Mouse (Mus musculus): ENCODE data around the gene Ap1ar. TPM values are rescaled to one million over a fixed set of nuclear protein-coding genes. Genes with fewer than 3 reads are reported as not detected.

The Ap1ar gene
- total and polyA plus RNA-seq, 3 experiments: 69.0 to 121 (median 69.1) TPM

DNA sequence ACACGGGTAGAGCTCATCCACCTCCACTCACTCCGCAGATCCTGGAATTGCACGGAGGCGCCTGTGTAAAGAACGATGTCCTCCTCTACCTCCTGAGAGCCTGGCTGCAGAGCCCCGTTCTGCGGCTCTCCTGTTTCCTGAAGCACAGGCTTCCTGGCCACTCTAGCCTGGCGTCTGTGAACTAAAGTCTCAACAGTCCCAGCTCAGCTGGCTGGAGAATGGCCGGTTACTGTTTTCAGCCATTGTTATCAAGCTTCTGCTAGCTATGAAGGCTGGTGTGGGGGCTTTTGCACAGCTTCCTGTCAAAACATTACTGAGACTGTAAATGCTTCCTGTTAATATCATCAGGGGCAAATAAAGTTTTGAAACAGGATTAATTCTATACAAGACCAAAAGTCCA, 34.3 kb upstream of the Ap1ar start:
- Histone ChIP-seq H3K36me3 (replicated peaks) (peaks cover 68% of the 10 kb centered on the region), H3K4me3 (ENCODE audit: low read depth, low read length) (no peak overlapping the region), H3K9me3 (replicated peaks) (peaks cover 4% of the 10 kb centered on the region), H3K27me3 (ENCODE audit: insufficient read depth, low read length) (no peaks in the 10 kb centered on the region), H3K4me1 (ENCODE audit: insufficient read depth, low read depth, low read length) (no peaks in the 10 kb centered on the region)
- ATAC-seq (ENCODE audit: extremely low read depth, insufficient number of reproducible peaks, low FRiP score, poor library complexity, severe bottlenecking): no peak
- DNase-seq (ENCODE audit: low spot score): no peak
- TF ChIP-seq CTCF (IDR thresholded peaks at IDR 0.05; ENCODE audit: low read depth, low read length): no peak
- TF ChIP-seq GATA2 (IDR thresholded peaks at IDR 0.05; ENCODE audit: borderline replicate concordance, low read depth, low read length): no peak
- TF ChIP-seq POLR2AphosphoS5 (IDR thresholded peaks at IDR 0.05; ENCODE audit: insufficient replicate concordance, low read depth, low read length): no peak
- no peak for TF ChIP-seq GATA1 (IDR thresholded peaks at IDR 0.05; ENCODE audit: borderline replicate concordance, low read length)
- no peak for TF ChIP-seq TAL1 (conservative IDR thresholded peaks at IDR 0.05; ENCODE audit: low read depth, low read length)

GRCm38 (mm10) chr3:127868880-127869279, 31.6 kb upstream of the Ap1ar start:
- H3K4me1 ChIP-seq (ENCODE audit: insufficient read depth, low read depth, low read length): no peaks in the 10 kb centered on the region; the same call in 1 of the 2 replicates
- ATAC-seq (ENCODE audit: extremely low read depth, insufficient number of reproducible peaks, low FRiP score, poor library complexity, severe bottlenecking) (no peak), DNase-seq (ENCODE audit: low spot score) (no peak)
- TF ChIP-seq GATA1 (IDR thresholded peaks at IDR 0.05; ENCODE audit: borderline replicate concordance, low read length): no peak
- TF ChIP-seq TAL1 (conservative IDR thresholded peaks at IDR 0.05; ENCODE audit: low read depth, low read length): no peak
- TF ChIP-seq POLR2AphosphoS5 (IDR thresholded peaks at IDR 0.05; ENCODE audit: insufficient replicate concordance, low read depth, low read length): no peak
- no peak for TF ChIP-seq CTCF (IDR thresholded peaks at IDR 0.05; ENCODE audit: low read depth, low read length)
- TF ChIP-seq GATA2 (IDR thresholded peaks at IDR 0.05; ENCODE audit: borderline replicate concordance, low read depth, low read length): no peak
- H3K4me3 ChIP-seq (ENCODE audit: low read depth, low read length): no peak overlapping the region
- no peaks in the 10 kb centered on the region for H3K27me3 ChIP-seq (ENCODE audit: insufficient read depth, low read length)
- H3K9me3 ChIP-seq (replicated peaks): peaks cover 8% of the 10 kb centered on the region
- H3K36me3 ChIP-seq (replicated peaks): peaks cover 69% of the 10 kb centered on the region

- ATAC-seq (ENCODE audit: extremely low read depth, insufficient number of reproducible peaks, low FRiP score, poor library complexity, severe bottlenecking) (no peak), DNase-seq (ENCODE audit: low spot score) (no peak)
- no peaks in the 10 kb centered on the region; the same call in 1 of the 2 replicates for H3K4me1 ChIP-seq (ENCODE audit: insufficient read depth, low read depth, low read length)
- TF ChIP-seq GATA2 (IDR thresholded peaks at IDR 0.05; ENCODE audit: borderline replicate concordance, low read depth, low read length): no peak
- no peak for TF ChIP-seq POLR2AphosphoS5 (IDR thresholded peaks at IDR 0.05; ENCODE audit: insufficient replicate concordance, low read depth, low read length)
- no peak for TF ChIP-seq TAL1 (conservative IDR thresholded peaks at IDR 0.05; ENCODE audit: low read depth, low read length)
- TF ChIP-seq GATA1 (IDR thresholded peaks at IDR 0.05; ENCODE audit: borderline replicate concordance, low read length): no peak
- no peak for TF ChIP-seq CTCF (IDR thresholded peaks at IDR 0.05; ENCODE audit: low read depth, low read length)
- no peaks in the 10 kb centered on the region for H3K27me3 ChIP-seq (ENCODE audit: insufficient read depth, low read length)
- H3K4me3 ChIP-seq (ENCODE audit: low read depth, low read length): no peak overlapping the region
- H3K36me3 ChIP-seq (replicated peaks): peaks cover 64% of the 10 kb centered on the region
- H3K9me3 ChIP-seq (replicated peaks): peaks cover 8% of the 10 kb centered on the region
These were observed 30.9 kb upstream of the Ap1ar start for GRCm38 (mm10) chr3:127868046-127868758.

DNA sequence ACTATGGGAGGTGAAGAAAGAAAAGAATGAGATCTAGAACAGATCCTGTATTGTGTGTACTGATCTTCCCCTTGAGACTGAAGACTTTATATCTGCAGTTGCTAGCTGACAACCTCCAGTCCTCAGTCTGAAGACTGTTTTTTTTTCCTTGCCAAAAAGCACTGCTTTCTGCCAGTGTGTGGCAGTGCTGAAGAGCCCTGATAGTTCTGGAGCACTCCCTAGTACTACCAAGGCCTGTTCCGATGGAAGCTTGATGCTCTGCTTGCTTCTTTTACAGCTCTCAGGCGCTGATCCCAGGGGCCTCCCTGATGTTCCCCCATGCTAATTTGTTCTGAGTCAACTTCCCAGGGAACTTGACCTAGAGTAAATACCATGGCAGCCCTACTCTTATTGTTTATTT, 26.9 kb upstream of the Ap1ar start:
- Histone ChIP-seq H3K4me3 (ENCODE audit: low read depth, low read length) (no peak overlapping the region), H3K27me3 (ENCODE audit: insufficient read depth, low read length) (no peaks in the 10 kb centered on the region), H3K36me3 (replicated peaks) (peaks cover 48% of the 10 kb centered on the region), H3K4me1 (ENCODE audit: insufficient read depth, low read depth, low read length) (no peaks in the 10 kb centered on the region; the same call in 1 of the 2 replicates), H3K9me3 (replicated peaks) (peaks cover 8% of the 10 kb centered on the region)
- TF ChIP-seq GATA2 (IDR thresholded peaks at IDR 0.05; ENCODE audit: borderline replicate concordance, low read depth, low read length) (no peak), POLR2AphosphoS5 (IDR thresholded peaks at IDR 0.05; ENCODE audit: insufficient replicate concordance, low read depth, low read length) (no peak), GATA1 (IDR thresholded peaks at IDR 0.05; ENCODE audit: borderline replicate concordance, low read length) (no peak), TAL1 (conservative IDR thresholded peaks at IDR 0.05; ENCODE audit: low read depth, low read length) (no peak), CTCF (IDR thresholded peaks at IDR 0.05; ENCODE audit: low read depth, low read length) (no peak)
- no peak for DNase-seq (ENCODE audit: low spot score)
- ATAC-seq (ENCODE audit: extremely low read depth, insufficient number of reproducible peaks, low FRiP score, poor library complexity, severe bottlenecking): no peak

DNA sequence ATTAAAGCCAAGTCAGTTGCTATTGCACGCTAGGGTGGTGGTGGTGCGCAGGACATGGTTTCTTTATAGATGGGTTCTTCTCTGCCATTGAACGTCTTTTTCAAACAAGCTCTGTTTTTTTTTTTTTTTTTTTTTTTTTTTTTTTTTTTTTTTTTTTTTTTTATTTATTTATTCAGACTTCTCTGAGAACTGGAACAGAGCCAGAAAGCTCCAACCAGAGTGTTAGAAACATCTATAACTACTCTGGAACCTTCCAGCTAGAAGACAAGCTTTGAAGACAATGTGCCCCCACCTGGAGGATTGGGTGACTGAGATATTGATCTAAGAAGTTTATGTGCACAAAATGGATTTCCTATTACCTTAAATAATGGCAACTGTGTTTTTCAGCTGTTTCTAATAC, 26.2 kb upstream of the Ap1ar start:
- ATAC-seq (ENCODE audit: extremely low read depth, insufficient number of reproducible peaks, low FRiP score, poor library complexity, severe bottlenecking): no peak
- Histone ChIP-seq H3K36me3 (replicated peaks) (peaks cover 42% of the 10 kb centered on the region), H3K4me3 (ENCODE audit: low read depth, low read length) (no peak overlapping the region), H3K4me1 (ENCODE audit: insufficient read depth, low read depth, low read length) (no peaks in the 10 kb centered on the region; the same call in 1 of the 2 replicates), H3K9me3 (replicated peaks) (peaks cover 8% of the 10 kb centered on the region), H3K27me3 (ENCODE audit: insufficient read depth, low read length) (no peaks in the 10 kb centered on the region)
- TF ChIP-seq GATA1 (IDR thresholded peaks at IDR 0.05; ENCODE audit: borderline replicate concordance, low read length) (no peak), POLR2AphosphoS5 (IDR thresholded peaks at IDR 0.05; ENCODE audit: insufficient replicate concordance, low read depth, low read length) (no peak), TAL1 (conservative IDR thresholded peaks at IDR 0.05; ENCODE audit: low read depth, low read length) (no peak), CTCF (IDR thresholded peaks at IDR 0.05; ENCODE audit: low read depth, low read length) (no peak), GATA2 (IDR thresholded peaks at IDR 0.05; ENCODE audit: borderline replicate concordance, low read depth, low read length) (no peak)
- no peak for DNase-seq (ENCODE audit: low spot score)

- peaks cover 32% of the 10 kb centered on the region for H3K36me3 ChIP-seq (replicated peaks)
- TF ChIP-seq POLR2AphosphoS5 (IDR thresholded peaks at IDR 0.05; ENCODE audit: insufficient replicate concordance, low read depth, low read length) (no peak), GATA2 (IDR thresholded peaks at IDR 0.05; ENCODE audit: borderline replicate concordance, low read depth, low read length) (no peak), TAL1 (conservative IDR thresholded peaks at IDR 0.05; ENCODE audit: low read depth, low read length) (no peak), GATA1 (IDR thresholded peaks at IDR 0.05; ENCODE audit: borderline replicate concordance, low read length) (no peak), CTCF (IDR thresholded peaks at IDR 0.05; ENCODE audit: low read depth, low read length) (no peak)
- ATAC-seq (ENCODE audit: extremely low read depth, insufficient number of reproducible peaks, low FRiP score, poor library complexity, severe bottlenecking) (no peak), DNase-seq (ENCODE audit: low spot score) (no peak)
- peaks cover 8% of the 10 kb centered on the region for H3K9me3 ChIP-seq (replicated peaks)
- no peaks in the 10 kb centered on the region; the same call in 1 of the 2 replicates for H3K4me1 ChIP-seq (ENCODE audit: insufficient read depth, low read depth, low read length)
- H3K4me3 ChIP-seq (ENCODE audit: low read depth, low read length): no peak overlapping the region
- H3K27me3 ChIP-seq (ENCODE audit: insufficient read depth, low read length): no peaks in the 10 kb centered on the region
These were observed 25.2 kb upstream of the Ap1ar start for GRCm38 (mm10) chr3:127862479-127862878.
